Mouse (Mus musculus) thymus, postnatal 4 days (tissue): ENCODE measurements at regions not wholly inside any gene's neighbourhood (a gene's known extent, or its start where the extent isn't known, plus 50 kb on each side); places are given as distances from the start of the nearest gene placed in this dataset.

Source experiments
- DNase-seq: peaks from one replicate; pipeline ENCODE4 v3.0.0; 2021

DNA sequence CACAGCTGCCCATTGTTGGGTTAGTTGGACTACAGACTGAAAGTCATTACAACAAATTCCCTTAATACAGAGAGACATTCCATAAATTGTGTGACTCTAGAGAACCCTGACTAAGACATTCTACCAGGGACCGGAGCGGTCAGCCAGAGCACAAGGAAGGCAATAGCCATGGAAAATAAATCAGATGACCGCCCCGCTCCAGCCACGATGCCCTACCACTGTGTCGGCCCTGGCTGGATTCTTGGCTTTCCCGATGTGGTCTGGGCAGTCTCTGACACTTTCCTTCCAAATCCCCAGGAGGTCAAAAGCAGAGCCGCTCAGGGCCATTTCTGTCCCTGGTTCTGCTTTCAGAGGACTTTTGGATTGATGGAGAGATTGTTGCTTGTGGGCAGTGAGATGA is 57.8 kb downstream of the Lsm3 start:
- no peak for DNase-seq

DNA sequence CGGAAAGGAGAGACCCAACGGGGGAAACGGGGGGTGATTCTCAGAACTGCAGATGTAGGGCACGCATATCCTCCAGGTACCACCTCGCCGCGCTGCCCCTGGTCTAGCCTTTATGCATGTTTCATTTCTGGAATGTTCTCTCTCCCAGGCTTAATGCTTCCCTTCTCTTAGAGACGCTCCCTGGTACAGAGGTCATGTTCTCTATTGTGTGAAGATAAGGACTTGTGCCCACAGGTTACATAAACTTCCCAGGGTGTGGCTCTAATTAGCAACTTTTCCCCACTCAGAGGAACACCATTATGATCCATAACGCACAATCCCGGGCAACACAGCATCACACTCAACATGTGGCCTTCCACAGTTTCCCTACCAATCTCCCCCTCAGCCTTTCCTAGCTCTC is 58.7 kb downstream of the Lsm3 start:
- no peak for DNase-seq

DNA sequence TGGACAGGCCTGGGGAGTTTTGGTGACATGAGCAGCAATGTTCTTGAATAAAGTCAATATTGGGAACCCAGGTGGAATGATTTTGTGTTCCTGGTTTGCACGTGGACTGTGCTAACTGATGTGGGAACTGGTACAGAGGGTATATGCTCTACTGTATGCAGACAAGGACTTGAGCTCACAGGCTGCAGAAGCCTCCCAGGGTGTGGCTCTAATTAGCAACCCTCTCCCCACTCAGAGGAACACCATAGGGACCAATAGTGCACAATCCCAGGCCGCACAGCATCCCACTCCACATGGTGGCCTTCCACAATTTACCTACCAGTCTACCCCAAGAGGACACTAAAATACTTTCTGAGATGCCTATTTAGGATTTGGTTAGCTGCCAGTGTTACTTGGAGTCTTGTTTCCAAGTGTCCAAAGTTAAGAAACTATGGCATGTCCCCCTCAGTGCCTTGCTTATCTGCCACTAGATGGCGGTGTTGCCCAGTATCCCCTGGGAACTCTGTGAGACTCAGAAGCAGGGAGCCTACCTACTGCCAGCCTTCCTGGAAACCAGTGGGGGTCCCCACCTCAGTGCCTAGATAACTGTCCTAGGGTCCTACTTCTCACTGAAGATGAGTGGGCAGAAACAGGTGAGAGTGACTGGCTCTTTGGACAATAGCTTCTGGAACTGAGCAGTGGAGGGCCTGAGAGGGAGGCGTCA is 60.1 kb downstream of the Lsm3 start:
- peak; percentile 82 for DNase-seq

DNA sequence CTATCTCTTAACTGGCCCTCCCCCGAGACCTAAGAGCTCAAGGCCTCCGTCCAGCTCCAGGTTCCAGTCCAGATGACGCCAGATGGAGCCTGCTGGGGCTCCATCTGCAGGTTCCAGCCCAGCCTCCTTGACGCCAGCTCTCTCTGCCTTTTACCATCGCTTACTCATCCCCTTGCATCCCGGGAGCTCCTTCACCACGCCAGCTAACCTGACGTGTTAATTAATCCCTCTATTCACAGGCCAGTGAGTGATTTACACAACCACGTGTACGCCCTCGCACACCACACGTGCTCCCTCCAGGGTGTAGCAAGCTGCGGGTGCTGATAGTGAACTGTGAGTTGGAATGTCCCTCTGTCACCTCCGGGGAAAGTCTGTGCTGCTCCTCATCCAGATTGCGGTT is 61.2 kb downstream of the Lsm3 start:
- DNase-seq = no peak

GRCm38 (mm10) chr6:91579666-91580065 is 63.9 kb downstream of the Lsm3 start:
- no peak for DNase-seq

DNA sequence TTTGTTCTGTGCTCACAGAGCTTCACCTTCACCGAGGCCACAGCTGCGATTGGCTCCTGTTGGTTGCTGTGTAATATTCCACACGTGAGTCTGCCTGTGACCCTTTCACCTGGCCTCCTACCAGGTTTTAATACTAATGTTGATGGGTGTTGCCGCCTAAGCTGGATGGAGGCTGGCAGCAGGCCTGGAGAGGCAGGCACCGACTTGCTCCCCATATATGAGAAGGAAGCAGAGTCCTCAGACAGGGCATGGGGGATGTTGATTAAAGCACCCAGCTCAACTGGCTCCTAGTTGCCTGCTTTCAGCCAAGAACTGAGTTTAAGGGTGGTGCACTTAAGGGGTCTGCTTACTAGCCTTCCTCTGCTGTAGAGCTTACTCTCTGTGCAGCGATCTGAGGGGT is 64.9 kb downstream of the Lsm3 start:
- no peak for DNase-seq

- DNase-seq = no peak
These were observed 66.6 kb downstream of the Lsm3 start for GRCm38 (mm10) chr6:91582338-91582737.

DNA sequence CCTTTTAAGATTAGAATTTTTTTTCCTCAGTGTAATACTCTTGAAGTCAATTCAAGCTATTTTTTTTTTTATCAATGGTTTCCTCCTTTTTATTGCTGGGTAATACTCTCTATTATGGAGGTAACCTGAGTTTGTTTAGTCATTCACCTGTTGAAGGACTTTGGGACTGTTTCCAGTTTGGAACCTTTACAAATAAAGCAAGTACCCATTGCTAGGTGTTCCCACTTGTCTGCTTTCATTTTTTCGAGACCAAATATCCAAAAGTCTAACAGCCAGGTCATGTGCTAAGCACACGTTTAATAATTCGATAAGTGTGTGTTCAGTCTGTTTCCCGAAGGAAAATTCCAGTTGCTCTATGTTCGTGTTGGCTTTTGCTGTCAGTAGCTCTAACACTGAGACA is 67.6 kb downstream of the Lsm3 start:
- no peak for DNase-seq

GRCm38 (mm10) chr6:91585543-91585942 is 69.8 kb downstream of the Lsm3 start:
- DNase-seq = peak; percentile 21

GRCm38 (mm10) chr6:91589181-91589580 is 73.5 kb downstream of the Lsm3 start:
- no peak for DNase-seq

- DNase-seq = no peak
These were observed 74.7 kb downstream of the Lsm3 start for GRCm38 (mm10) chr6:91590395-91590794.

GRCm38 (mm10) chr6:91590806-91591571 is 75.3 kb downstream of the Lsm3 start:
- DNase-seq = peak; percentile 34

DNA sequence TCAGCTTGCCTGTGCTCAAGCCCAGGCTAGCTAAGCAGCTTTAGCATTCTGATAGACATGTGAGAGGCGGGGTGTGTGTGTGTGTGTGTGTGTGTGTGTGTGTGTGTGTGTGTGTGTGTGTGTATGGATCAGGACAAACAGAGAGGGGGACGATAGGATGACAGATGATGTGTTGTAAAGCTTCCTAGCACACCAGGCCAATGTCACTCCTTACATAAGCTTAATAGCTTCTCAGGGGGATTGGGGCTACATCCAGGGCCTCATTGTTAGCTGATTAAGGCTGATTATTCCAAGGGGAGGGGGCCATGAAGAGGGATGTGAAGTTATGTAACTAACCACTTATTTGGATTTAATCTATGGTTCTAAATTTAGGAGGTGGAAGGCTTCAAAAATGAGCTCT is 76.9 kb downstream of the Lsm3 start:
- no peak for DNase-seq

GRCm38 (mm10) chr6:91598942-91599341 is 83.2 kb downstream of the Lsm3 start:
- no peak for DNase-seq

GRCm38 (mm10) chr6:91600116-91600515 is 83.7 kb upstream of the Slc6a6 start:
- DNase-seq = no peak

DNA sequence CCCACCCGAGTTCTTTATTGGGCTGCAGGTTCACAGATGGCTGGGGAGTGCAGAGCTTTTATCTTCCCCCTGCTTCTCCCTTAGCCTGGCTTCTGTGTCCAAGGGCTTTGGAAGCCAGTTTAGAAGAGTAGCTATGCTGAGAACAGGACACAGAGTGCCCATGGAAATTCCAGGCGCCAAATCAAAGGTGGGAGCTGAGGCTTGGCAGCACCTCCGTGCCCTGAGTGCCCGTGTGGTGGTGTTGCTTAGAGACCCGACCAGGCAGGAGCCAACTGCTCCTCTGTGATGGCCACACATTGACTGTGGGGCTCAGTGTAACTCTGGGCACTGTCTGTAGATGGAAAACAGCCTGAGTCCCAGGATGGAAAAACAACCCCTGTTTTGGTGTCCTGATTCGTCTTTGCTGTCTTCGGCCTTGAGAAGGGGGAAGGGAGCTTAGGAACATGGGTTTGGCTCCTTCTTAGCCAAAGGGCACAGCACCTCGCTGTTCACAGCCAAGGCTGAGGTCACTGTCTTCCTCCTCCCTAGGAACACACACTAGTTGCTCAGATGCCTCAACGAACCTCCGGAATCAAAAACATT is 77.1 kb upstream of the Slc6a6 start:
- DNase-seq = no peak

- no peak for DNase-seq
These were observed 76.1 kb upstream of the Slc6a6 start for GRCm38 (mm10) chr6:91607613-91608272.

- no peak for DNase-seq
These were observed 74.2 kb upstream of the Slc6a6 start for GRCm38 (mm10) chr6:91609671-91610070.

DNA sequence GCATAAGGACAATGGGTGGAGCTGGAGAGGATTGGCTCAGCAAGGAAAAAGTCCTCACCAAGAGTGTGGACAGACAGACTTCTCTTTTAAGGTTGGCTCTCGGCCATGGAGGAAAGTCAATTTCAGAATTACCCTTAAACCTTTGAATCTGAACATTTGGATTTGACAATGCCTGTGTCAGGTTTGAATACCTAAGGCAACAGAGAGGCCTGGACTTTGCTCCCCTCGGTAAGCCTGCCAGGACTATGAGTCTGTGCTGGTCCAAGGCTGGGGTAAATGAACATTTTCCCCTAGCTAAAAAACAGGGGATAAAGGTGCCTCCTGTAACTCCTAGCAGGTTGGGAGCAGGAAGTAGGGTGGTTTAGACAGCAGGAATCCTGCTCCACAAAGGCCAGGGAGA is 68.8 kb upstream of the Slc6a6 start:
- DNase-seq = no peak

DNA sequence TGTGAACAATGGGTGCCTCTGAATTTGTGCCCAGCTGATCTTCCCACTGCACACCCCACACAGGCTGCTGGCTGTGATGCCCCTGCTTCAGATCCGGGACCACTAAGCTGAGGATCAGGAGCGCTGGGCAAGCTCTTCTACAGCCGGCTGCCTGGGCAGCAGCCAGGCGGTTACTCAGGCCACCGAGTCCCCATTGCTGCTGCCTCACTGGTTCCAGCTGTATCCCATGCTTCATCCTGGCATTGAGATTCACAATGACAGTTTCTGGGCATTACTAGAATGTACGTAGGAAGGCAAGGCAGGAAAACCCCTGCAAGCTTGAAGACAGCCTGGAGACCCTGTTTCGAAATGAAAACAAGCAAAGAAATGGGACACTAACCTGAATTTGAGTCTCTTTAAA is 67.3 kb upstream of the Slc6a6 start:
- peak; percentile 27 for DNase-seq

DNA sequence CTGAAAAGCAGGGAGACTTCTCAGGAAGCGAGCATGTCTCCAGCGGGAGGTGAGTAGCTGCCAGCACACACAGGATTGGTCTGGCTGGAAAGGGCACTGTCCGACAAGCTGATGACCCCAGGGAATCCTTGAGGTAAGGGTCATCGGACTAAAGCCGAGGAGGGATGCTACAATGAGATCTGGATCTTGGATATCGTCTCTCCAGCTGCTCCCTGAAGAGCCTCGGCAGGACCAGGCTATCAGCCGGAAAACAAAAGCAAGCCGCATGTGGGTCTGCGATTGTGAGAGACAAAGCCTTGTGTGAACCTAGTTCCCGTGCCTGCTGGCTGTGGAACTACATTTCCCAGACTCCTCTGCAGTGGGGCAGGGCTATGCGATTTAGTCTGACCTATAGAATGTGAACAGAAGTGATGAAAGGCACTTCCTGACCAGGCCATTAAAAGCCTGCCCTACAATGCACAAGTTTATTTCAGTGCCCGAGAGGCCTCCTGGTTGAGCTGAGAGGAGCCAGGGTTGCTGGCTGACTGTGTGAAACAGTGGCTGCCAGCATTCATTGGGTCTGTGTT is 66.7 kb upstream of the Slc6a6 start:
- DNase-seq = peak; percentile 78

- DNase-seq = peak; percentile 35
These were observed 66.2 kb upstream of the Slc6a6 start for GRCm38 (mm10) chr6:91617685-91618084.

- no peak for DNase-seq
These were observed 64.8 kb upstream of the Slc6a6 start for GRCm38 (mm10) chr6:91619009-91619408.
